Mouse (Mus musculus): ENCODE measurements at regions not wholly inside any gene's neighbourhood (a gene's known extent, or its start where the extent isn't known, plus 50 kb on each side); places are given as distances from the start of the nearest gene placed in this dataset.

DNA sequence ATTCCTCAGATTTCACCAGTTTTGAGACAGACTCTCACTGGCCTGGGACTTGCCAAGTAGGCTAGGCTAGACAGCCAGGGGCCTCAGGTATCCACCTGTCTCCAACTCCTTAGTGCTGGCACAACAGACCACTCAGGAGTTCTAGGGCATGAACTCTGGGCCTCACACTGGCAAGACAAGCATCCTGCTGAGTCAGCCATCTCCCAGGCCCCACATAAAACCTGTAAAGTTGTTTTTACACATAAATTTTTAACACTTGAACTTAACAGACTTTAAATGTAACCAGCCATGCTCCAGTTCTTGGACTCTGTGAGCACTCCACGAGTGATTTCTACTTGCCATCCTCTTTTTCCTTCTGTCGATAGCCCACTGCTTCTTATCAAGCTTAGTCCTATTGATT, 205.5 kb upstream of the Hs6st1 start:
- TF ChIP-seq GATA1 (IDR thresholded peaks at IDR 0.05; ENCODE audit: borderline replicate concordance, low read length) (no peak), FLI1 (IDR thresholded peaks at IDR 0.05; ENCODE audit: low read length) (no peak)

Data from megakaryocyte, embryonic 14.5 days (primary cell).